Mouse (Mus musculus) adrenal gland, adult 18-20 months (tissue): ENCODE results near the gene Eef1g. TPM values are rescaled to one million over a fixed set of nuclear protein-coding genes. Genes with fewer than 3 reads are reported as not detected.
"Not testable (repeated sequence)": the region's sequence is repeated elsewhere in the genome, so short reads cannot be mapped to it uniquely, and the experiment has no call there.

ENCODE experiments used
- DNase-seq, 2 experiments: peaks; one replicate each; pipeline ENCODE4 v3.0.0; 2021 to 2022; ENCODE audit warnings: low spot score in 2 of 2
- total RNA-seq, 2 experiments: library from RNA; stranded (reverse); gene quantifications; 1 replicate in 1 of 2; 2 replicates in 1 of 2; pipeline ENCODE4 v1.2.3; 2021

The Eef1g gene
- total RNA-seq, 2 experiments from 2014 or later: 334 to 342 TPM

DNA sequence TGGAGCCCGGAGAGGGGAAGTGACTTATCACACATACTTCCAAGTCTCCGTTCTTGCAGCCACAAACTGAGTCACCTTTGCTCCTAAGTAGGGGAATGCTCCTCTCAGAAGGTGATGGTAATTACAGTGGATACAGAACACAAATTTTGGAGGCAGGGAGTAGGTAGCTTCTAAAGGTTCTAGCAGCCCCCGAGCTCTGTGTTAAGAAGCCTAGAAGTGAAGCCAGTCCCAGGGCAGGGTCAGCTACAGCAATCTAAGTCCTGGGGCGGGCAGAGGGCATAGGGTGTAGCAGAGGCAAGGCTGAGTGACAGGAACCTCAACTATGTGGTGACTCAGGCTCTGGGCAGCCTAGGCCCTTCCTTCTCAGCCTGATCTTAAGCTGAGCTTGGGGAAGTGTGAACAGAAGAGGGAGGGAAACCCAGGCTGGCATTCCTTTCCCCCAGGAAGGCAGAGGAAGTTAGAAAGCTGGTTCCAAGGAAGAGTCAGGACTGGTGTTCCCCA lies 16.4 kb downstream of the Eef1g start:
- no peak for DNase-seq

DNA sequence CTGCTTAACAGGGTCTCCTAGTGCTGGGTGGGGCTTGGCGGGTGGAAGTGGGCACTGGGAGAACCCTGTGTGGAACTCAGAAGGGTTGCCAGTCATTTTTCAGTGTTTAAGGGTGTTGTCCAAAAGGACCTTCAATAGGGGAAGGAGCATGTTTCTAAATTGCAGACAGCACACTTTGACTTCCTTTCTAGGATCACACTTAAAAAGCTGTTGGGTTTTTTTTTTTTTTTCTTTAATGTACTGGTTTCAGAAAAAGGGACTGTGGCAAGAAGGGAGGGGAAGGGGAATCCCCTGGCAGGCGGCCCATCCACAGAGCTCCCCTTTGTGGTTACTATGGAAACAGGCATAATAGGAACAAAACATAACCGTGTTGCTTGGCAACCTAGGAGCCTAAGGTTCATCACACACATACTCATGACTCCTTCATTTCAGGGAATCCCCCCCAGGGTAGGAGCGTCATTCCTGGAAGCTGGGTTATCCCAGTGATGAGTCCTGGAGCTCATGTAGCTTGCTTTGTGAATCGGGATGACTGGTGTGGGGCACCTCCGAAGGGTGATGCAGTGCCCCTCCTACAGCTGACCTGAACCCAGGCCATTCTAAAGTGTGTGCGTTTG lies 17.5 kb downstream of the Eef1g start:
- no peak for DNase-seq

DNA sequence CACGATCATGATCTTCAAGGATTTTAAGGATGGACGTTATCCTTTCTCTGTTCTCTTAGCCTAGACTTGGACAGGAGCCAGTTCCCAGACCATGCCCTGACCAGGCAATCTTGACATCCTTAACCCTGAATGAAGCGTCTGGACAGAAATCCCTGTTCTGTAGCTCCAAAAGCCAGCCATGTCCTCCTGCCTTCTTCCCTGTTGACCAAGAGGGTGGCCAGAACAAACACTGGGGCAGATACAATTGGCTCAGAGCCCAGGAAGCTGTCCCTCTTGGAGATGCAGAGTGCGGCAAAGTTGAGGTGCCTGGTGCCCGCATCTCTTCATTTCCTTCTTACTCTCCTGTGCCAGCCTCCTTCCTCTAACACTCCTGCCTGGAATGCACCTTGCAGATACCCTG lies 19.1 kb downstream of the Eef1g start:
- DNase-seq: no peak

- no peak for DNase-seq
These were observed 21.0 kb downstream of the Eef1g start for GRCm38 (mm10) chr19:8987816-8988215.

GRCm38 (mm10) chr19:8988346-8989065 lies 21.7 kb downstream of the Eef1g start:
- no peak for DNase-seq

DNA sequence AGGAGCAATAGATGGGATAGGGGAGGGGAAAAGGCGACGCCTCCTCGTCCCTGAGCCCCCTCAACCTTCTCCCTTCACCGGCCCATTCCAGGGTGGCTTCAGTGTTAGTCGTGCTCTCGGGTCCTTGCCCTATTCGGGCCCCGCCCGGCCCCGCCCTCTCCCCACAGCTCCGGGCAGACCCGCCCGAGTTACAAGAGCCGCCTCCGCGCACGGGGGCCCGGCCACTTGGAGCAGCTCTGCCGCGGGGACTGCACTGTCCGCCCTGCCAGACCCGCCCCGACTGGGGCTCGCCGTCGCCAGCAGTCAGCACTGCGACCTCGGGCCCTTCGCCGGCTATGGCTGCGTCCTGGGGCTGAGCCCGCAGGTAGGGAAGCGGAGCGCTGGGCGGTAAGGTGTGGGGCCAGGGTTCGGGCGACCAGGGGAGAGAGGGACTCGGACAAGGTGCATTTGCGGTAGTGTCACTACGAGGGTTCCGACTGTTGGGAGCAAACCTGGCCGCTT lies 22.3 kb downstream of the Eef1g start, which contains the start of gene Ahnak:
Gene Ahnak (plus strand): TSS at position 219 of the 501 bp plus-strand sequence.
- DNase-seq: peak; percentile 88 to 89

DNA sequence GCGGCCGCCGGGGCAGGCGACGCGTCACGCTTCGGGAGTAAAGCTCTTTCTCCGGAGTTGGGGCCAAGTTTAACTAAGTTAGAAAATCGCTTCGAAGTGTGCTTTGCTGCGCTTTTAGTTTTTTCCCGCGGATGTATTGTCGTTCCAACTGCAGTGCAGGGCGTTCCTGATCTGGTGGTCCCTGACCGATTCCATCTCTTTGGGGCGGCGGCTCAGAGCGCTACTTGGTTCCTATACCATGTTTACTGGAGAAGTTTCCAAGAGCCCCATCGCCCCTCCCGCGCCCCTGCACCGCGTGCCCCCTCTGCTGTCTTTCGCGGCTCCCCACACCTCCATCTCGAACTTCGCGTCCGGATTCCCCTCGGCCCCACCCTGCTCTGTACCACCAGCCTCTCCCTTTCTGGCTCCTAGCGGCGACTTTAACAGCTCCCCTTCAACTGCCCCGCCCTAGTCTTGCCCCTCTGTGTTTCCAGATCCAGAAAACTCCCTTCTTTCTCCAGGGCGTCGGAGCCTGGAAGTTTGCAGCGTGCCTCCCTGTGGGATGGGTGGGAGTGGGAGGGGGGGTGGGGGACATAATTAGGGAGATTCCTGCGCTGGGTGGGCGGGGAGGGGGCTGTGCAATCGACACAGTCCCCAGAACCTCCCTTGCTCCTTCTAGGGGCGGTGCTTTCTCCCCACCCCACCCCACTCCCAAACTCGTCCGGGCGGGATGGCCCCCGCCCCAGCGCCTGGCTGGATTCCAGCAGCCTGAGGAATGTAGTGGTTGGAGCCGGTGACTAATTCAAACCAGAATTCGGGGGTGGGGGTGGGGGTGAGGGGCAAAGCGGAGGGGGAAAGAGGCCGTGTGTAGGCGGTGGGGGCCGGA lies 23.0 kb downstream of the Eef1g start:
- DNase-seq: peak; percentile 83 to 89

- DNase-seq: no peak
These were observed 23.7 kb downstream of the Eef1g start for GRCm38 (mm10) chr19:8990432-8991102.

GRCm38 (mm10) chr19:8991245-8991870 lies 24.5 kb downstream of the Eef1g start:
- no peak for DNase-seq

- no peak for DNase-seq
These were observed 25.3 kb downstream of the Eef1g start for GRCm38 (mm10) chr19:8991871-8992735.

GRCm38 (mm10) chr19:8992769-8993624 lies 26.2 kb downstream of the Eef1g start:
- DNase-seq: peak; percentile 79 to 84

DNA sequence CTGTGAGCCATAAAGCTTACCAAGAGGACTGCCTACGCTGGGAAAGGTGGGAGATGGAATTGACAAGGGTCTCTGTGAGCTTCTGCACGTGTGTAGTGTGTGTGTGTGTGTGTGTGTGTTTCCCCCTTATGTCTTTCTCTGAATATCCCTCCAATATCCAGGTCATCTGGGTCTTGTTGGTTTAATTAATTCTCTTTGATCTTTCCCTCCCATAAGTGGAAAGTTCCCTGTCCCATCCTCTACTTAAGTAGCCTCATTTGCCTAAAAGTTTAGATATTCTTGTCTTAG lies 26.7 kb downstream of the Eef1g start:
- no peak for DNase-seq

- DNase-seq: no peak
These were observed 28.2 kb downstream of the Eef1g start for GRCm38 (mm10) chr19:8994813-8995607.

- DNase-seq: no peak
These were observed 29.8 kb downstream of the Eef1g start for GRCm38 (mm10) chr19:8996601-8997000.

DNA sequence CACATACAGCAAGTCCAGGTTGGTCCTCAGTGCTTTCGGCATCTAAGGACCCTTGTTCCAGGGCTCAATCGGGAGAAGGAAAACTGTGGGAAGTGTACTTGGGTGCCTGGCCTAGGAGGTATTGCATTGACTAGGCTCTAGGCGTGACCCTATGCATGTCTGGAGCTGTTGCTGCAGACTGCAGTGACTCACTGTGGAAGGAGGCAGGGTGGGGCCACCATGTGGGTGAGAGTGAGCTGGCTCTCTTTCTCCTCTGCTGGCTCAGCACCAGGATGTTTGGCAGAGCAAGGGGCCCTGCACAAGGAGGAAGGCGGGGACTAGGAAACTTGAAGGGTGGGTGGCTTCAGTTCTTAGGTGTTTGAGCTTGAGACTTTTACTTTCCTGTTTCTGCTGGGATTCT lies 30.7 kb downstream of the Eef1g start:
- DNase-seq: peak; percentile 59 to 76

- DNase-seq: no peak
These were observed 31.7 kb downstream of the Eef1g start for GRCm38 (mm10) chr19:8998546-8998945.

DNA sequence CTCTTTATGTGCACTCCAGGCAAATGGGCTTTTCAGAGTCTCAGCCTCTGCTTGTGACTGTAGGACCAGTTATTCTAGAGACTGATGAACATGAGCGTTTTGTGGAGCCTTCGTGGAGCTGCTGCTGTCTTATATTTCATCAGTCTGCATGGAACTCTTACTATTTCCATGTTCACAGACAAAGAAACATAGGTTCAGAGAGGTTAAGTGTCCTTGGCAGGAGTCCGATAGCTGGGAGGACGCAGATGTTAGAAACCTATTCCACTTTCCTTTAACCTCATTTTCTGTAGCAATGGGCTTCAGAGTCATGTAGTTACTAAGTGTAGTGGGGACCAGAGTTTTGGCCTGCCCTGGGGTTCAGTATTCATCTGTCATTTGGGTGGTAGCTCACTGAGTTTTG lies 32.4 kb downstream of the Eef1g start:
- DNase-seq: no peak

GRCm38 (mm10) chr19:9006915-9007314 lies 40.1 kb downstream of the Eef1g start:
- DNase-seq: not testable (repeated sequence)
